Mouse (Mus musculus) fat pad, adult 2 months (tissue): ENCODE measurements around the gene Npas2.
A peak's percentile ranks its signal among the peaks of the same experiment; 100 is the strongest.

Experiments
- DNase-seq: peaks from one replicate; pipeline ENCODE4 v3.0.0-alpha.2; 2011; ENCODE audit warnings: low read depth, low spot score; ENCODE audit errors: extremely low read depth

The Npas2 gene

GRCm38 (mm10) chr1:39192997-39193861 is at the start of gene Npas2:
TSS of gene Npas2 (plus strand) at chr1:39193731.
- DNase-seq: no peak

- no peak for DNase-seq
Observed at GRCm38 (mm10) chr1:39156778-39157177, 36.8 kb upstream of the Npas2 start.

- no peak for DNase-seq
Observed at GRCm38 (mm10) chr1:39160167-39160566, 33.4 kb upstream of the Npas2 start.

- DNase-seq: no peak
Observed at GRCm38 (mm10) chr1:39163077-39163476, 30.5 kb upstream of the Npas2 start.

- no peak for DNase-seq
Observed at GRCm38 (mm10) chr1:39176690-39177089, 16.8 kb upstream of the Npas2 start.

GRCm38 (mm10) chr1:39177211-39177610 is 16.3 kb upstream of the Npas2 start:
- DNase-seq: no peak

- DNase-seq: no peak
Observed at GRCm38 (mm10) chr1:39179806-39180205, 13.7 kb upstream of the Npas2 start.

- no peak for DNase-seq
Observed at GRCm38 (mm10) chr1:39180517-39180916, 13.0 kb upstream of the Npas2 start.

- DNase-seq: no peak
Observed at GRCm38 (mm10) chr1:39181901-39182300, 11.6 kb upstream of the Npas2 start.

GRCm38 (mm10) chr1:39185833-39186232 is 7.7 kb upstream of the Npas2 start:
- DNase-seq: no peak

- DNase-seq: peak; percentile 58
Observed at GRCm38 (mm10) chr1:39186711-39187437, 6.7 kb upstream of the Npas2 start.

- DNase-seq: no peak
Observed at GRCm38 (mm10) chr1:39191122-39191521, 2.4 kb upstream of the Npas2 start.

GRCm38 (mm10) chr1:39192460-39192996 is 1.0 kb upstream of the Npas2 start:
- DNase-seq: peak; percentile 42

- DNase-seq: no peak
Observed at GRCm38 (mm10) chr1:39193862-39194675, 538 bp downstream of the Npas2 start.

GRCm38 (mm10) chr1:39194959-39195358 is 1.4 kb downstream of the Npas2 start:
- DNase-seq: no peak

GRCm38 (mm10) chr1:39196126-39196525 is 2.6 kb downstream of the Npas2 start:
- no peak for DNase-seq

GRCm38 (mm10) chr1:39196676-39197375 is 3.3 kb downstream of the Npas2 start:
- DNase-seq: no peak

GRCm38 (mm10) chr1:39205021-39205420 is 11.5 kb downstream of the Npas2 start:
- no peak for DNase-seq

GRCm38 (mm10) chr1:39205697-39206096 is 12.2 kb downstream of the Npas2 start:
- DNase-seq: no peak

- no peak for DNase-seq
Observed at GRCm38 (mm10) chr1:39206942-39207341, 13.4 kb downstream of the Npas2 start.
